Mouse (Mus musculus): ENCODE results near the gene Josd1. TPM values are rescaled to one million over a fixed set of nuclear protein-coding genes. Genes with fewer than 3 reads are reported as not detected.

Josd1 gene
- polyA plus RNA-seq (2012; fragmentation: generic; extraction: Trizol): 40.6 TPM

DNA sequence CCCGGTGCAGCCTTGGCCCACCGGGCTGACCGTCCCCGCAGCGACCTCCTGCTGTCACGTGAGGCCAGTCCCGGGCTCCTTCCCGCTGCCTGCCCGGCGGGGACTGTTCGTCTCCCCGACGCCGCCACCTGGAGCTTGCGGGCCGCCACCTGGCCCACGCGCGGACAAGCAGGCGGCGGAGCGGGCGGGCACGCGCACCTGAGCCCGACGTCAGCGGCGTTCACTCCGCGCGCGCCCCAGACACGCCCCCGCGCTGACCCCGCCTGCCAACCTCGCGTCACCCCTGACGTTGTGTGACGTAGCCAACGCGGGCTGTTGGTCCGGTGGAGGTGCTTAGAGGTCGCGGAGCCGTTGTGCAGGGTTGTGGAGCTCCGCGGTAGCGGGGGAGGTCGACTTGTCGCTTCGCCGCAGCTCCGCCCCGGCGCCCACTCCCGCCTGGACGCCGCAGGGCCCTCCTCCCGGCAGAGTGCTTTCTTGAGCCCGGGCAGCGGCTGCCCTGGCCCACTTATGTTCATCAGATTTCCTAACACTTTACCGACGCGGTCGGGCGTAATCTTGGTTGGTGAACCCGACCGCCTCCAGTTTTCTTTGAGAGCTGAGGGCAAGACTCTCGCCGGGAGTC, at the start of gene Josd1:
TSS of gene Josd1 (minus strand) at position 274 of the 622 bp plus-strand sequence.
- H3K79me2 ChIP-seq (ENCODE audit: control insufficient read depth, insufficient read depth): peaks cover 62% of the 10 kb centered on the region
- H3K4me3 ChIP-seq: peak within 1 kb of the TSS; percentile 61
- peak within 1 kb of the TSS; percentile 91 for H3K4me2 ChIP-seq (ENCODE audit: low read depth)
- peak within 1 kb of the TSS; percentile 84 for H3ac ChIP-seq (ENCODE audit: control insufficient read depth, insufficient read length)
- H3K27me3 ChIP-seq (ENCODE audit: control insufficient read depth, insufficient read depth, insufficient read length): no peaks in the 10 kb centered on the region
- TF ChIP-seq POLR2AphosphoS2 (IDR thresholded peaks at IDR 0.05; ENCODE audit: insufficient read length, low read depth) (peak; percentile 95), TCF3 (IDR thresholded peaks at IDR 0.05; ENCODE audit: insufficient read length, low read depth) (peak; percentile 34), USF1 (IDR thresholded peaks at IDR 0.05; ENCODE audit: low read depth) (peak; percentile 69), MYOD1 (IDR thresholded peaks at IDR 0.05; ENCODE audit: control insufficient read depth in 1 of 3, insufficient read length in 2 of 3, low read depth in 2 of 3) (peak in 2 of 3 experiments; percentile 22 to 51), MYOG (IDR thresholded peaks at IDR 0.05; ENCODE audit: control insufficient read depth in 1 of 3, insufficient read depth in 1 of 3, insufficient read length in 2 of 3, low read depth in 2 of 3) (peak in 1 of 3 experiments; percentile 54), MAX (IDR thresholded peaks at IDR 0.05; ENCODE audit: low read depth) (no peak), CEBPB (IDR thresholded peaks at IDR 0.05; ENCODE audit: insufficient read depth, poor library complexity, severe bottlenecking) (no peak), POLR2A (IDR thresholded peaks at IDR 0.05; ENCODE audit: insufficient read length, low read depth) (peak; percentile 96), SRF (IDR thresholded peaks at IDR 0.05; ENCODE audit: control insufficient read depth, insufficient read length, low read depth) (peak; percentile 66), E2F4 (IDR thresholded peaks at IDR 0.05; ENCODE audit: insufficient read depth) (peak; percentile 26)
- no peaks in the 10 kb centered on the region for H3K36me3 ChIP-seq (ENCODE audit: control insufficient read depth, insufficient read depth)

DNA sequence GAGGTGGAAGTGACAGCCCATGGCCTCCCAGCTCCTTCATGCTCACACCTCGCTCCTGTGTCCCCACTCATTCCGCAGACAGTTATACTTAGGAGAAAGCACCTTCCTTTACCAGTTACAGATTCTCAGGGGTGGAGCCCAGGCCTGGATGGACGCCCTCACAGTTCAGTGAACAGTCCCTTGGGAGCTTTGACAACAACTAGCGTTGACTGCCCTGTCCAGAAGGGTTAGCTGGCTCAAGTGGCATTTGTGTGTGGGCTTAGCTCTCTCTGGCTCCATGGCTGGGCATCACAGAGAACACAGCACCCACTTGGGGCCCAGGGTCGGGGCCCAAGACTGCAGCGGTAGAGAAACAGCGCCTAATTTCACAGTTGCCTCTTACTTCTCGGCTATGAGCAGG, 46.6 kb upstream of the Josd1 start:
- Histone ChIP-seq H3K4me3 (no peak overlapping the region), H3K36me3 (ENCODE audit: control insufficient read depth, insufficient read depth) (peaks cover 60% of the 10 kb centered on the region), H3K4me2 (ENCODE audit: low read depth) (peak overlapping the region; percentile 62), H3K27me3 (ENCODE audit: control insufficient read depth, insufficient read depth, insufficient read length) (no peaks in the 10 kb centered on the region), H3ac (ENCODE audit: control insufficient read depth, insufficient read length) (no peak overlapping the region), H3K79me2 (ENCODE audit: control insufficient read depth, insufficient read depth) (no peaks in the 10 kb centered on the region)
- TF ChIP-seq USF1 (IDR thresholded peaks at IDR 0.05; ENCODE audit: low read depth): no peak
- no peak for TF ChIP-seq E2F4 (IDR thresholded peaks at IDR 0.05; ENCODE audit: insufficient read depth)
- TF ChIP-seq POLR2AphosphoS2 (IDR thresholded peaks at IDR 0.05; ENCODE audit: insufficient read length, low read depth): no peak
- no peak for TF ChIP-seq SRF (IDR thresholded peaks at IDR 0.05; ENCODE audit: control insufficient read depth, insufficient read length, low read depth)
- no peak for TF ChIP-seq MAX (IDR thresholded peaks at IDR 0.05; ENCODE audit: low read depth)
- no peak for TF ChIP-seq MYOG (IDR thresholded peaks at IDR 0.05; ENCODE audit: control insufficient read depth in 1 of 3, insufficient read depth in 1 of 3, insufficient read length in 2 of 3, low read depth in 2 of 3)
- TF ChIP-seq CEBPB (IDR thresholded peaks at IDR 0.05; ENCODE audit: insufficient read depth, poor library complexity, severe bottlenecking): no peak
- no peak for TF ChIP-seq MYOD1 (IDR thresholded peaks at IDR 0.05; ENCODE audit: control insufficient read depth in 1 of 3, insufficient read length in 2 of 3, low read depth in 2 of 3)
- no peak for TF ChIP-seq TCF12 (IDR thresholded peaks at IDR 0.05; ENCODE audit: insufficient read depth, poor library complexity, severe bottlenecking)
- no peak for TF ChIP-seq REST (IDR thresholded peaks at IDR 0.05; ENCODE audit: insufficient read depth, insufficient read length)
- no peak for TF ChIP-seq TCF3 (IDR thresholded peaks at IDR 0.05; ENCODE audit: insufficient read length, low read depth)
- no peak for TF ChIP-seq POLR2A (IDR thresholded peaks at IDR 0.05; ENCODE audit: insufficient read length, low read depth)

- TF ChIP-seq MYOG (IDR thresholded peaks at IDR 0.05; ENCODE audit: control insufficient read depth in 1 of 3, insufficient read depth in 1 of 3, insufficient read length in 2 of 3, low read depth in 2 of 3) (no peak), CEBPB (IDR thresholded peaks at IDR 0.05; ENCODE audit: insufficient read depth, poor library complexity, severe bottlenecking) (no peak), USF1 (IDR thresholded peaks at IDR 0.05; ENCODE audit: low read depth) (no peak), E2F4 (IDR thresholded peaks at IDR 0.05; ENCODE audit: insufficient read depth) (no peak)
Observed at GRCm38 (mm10) chr15:79733640-79734039, 45.9 kb upstream of the Josd1 start.

DNA sequence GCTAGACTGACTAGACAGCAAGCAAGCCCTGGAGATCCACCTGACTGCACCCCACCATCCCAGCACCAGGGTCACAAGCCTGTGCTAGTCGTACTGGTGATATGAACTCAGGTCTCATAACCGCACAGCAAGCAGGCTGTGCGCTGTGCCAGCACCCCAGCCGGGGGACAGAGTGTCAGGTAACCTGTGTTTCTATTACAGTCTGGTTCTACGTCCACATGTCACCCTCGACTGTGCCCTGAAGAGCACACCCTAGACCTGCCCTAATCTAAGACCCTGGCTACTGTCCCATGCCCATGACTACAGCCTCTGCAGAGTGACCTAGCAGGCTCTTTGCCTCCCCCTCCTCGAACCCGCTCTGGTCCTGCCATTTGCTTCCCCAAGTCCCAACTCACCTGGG, 45.5 kb upstream of the Josd1 start:
- H3K36me3 ChIP-seq (ENCODE audit: control insufficient read depth, insufficient read depth): peaks cover 69% of the 10 kb centered on the region
- no peak overlapping the region for H3K4me2 ChIP-seq (ENCODE audit: low read depth)
- H3K79me2 ChIP-seq (ENCODE audit: control insufficient read depth, insufficient read depth): no peaks in the 10 kb centered on the region
- H3ac ChIP-seq (ENCODE audit: control insufficient read depth, insufficient read length): no peak overlapping the region
- TF ChIP-seq MYOG (IDR thresholded peaks at IDR 0.05; ENCODE audit: control insufficient read depth in 1 of 3, insufficient read depth in 1 of 3, insufficient read length in 2 of 3, low read depth in 2 of 3) (no peak), CEBPB (IDR thresholded peaks at IDR 0.05; ENCODE audit: insufficient read depth, poor library complexity, severe bottlenecking) (no peak), TCF12 (IDR thresholded peaks at IDR 0.05; ENCODE audit: insufficient read depth, poor library complexity, severe bottlenecking) (no peak), USF1 (IDR thresholded peaks at IDR 0.05; ENCODE audit: low read depth) (no peak), REST (IDR thresholded peaks at IDR 0.05; ENCODE audit: insufficient read depth, insufficient read length) (no peak), TCF3 (IDR thresholded peaks at IDR 0.05; ENCODE audit: insufficient read length, low read depth) (no peak), MYOD1 (IDR thresholded peaks at IDR 0.05; ENCODE audit: control insufficient read depth in 1 of 3, insufficient read length in 2 of 3, low read depth in 2 of 3) (no peak), POLR2A (IDR thresholded peaks at IDR 0.05; ENCODE audit: insufficient read length, low read depth) (no peak), MAX (IDR thresholded peaks at IDR 0.05; ENCODE audit: low read depth) (no peak), SRF (IDR thresholded peaks at IDR 0.05; ENCODE audit: control insufficient read depth, insufficient read length, low read depth) (no peak), E2F4 (IDR thresholded peaks at IDR 0.05; ENCODE audit: insufficient read depth) (no peak), POLR2AphosphoS2 (IDR thresholded peaks at IDR 0.05; ENCODE audit: insufficient read length, low read depth) (no peak)
- H3K27me3 ChIP-seq (ENCODE audit: control insufficient read depth, insufficient read depth, insufficient read length): no peaks in the 10 kb centered on the region
- no peak overlapping the region for H3K4me3 ChIP-seq

More at GRCm38 (mm10) chr15:79733640-79734039, 45.9 kb upstream of the Josd1 start:
- Histone ChIP-seq H3K79me2 (ENCODE audit: control insufficient read depth, insufficient read depth) (no peaks in the 10 kb centered on the region), H3ac (ENCODE audit: control insufficient read depth, insufficient read length) (no peak overlapping the region), H3K4me3 (no peak overlapping the region), H3K27me3 (ENCODE audit: control insufficient read depth, insufficient read depth, insufficient read length) (no peaks in the 10 kb centered on the region), H3K4me2 (ENCODE audit: low read depth) (no peak overlapping the region), H3K36me3 (ENCODE audit: control insufficient read depth, insufficient read depth) (peaks cover 67% of the 10 kb centered on the region)
